Mouse (Mus musculus) hindbrain, embryonic 15.5 days (tissue): ENCODE results near the gene Polr3a. TPM values are rescaled to one million over a fixed set of nuclear protein-coding genes. Genes with fewer than 3 reads are reported as not detected.

Experiments
- ATAC-seq: fragments of 200-750 bp; cut with Nextera tagmentation; 2 replicates; pipeline ENCODE4 v1.8.0; 2017; ENCODE audit warnings: low read depth, moderate number of reproducible peaks, moderate TSS enrichment; ENCODE audit not compliant: low FRiP score
- H3K27ac ChIP-seq: fragments of 300-500 bp; sonication (generic); replicated peaks from 2 replicates; pipeline ENCODE4 v1.5.1; 2015; ENCODE audit warnings: mild to moderate bottlenecking, inconsistent platforms
- H3K27me3 ChIP-seq: fragments of 300-500 bp; sonication (generic); 2 replicates; pipeline ENCODE4 v1.6.1; 2015; ENCODE audit warnings: control low read depth, inconsistent platforms
- H3K36me3 ChIP-seq: fragments of 300-500 bp; sonication (generic); 2 replicates; pipeline ENCODE4 v1.6.1; 2015; ENCODE audit warnings: control low read depth, inconsistent platforms
- H3K4me1 ChIP-seq: fragments of 300-500 bp; sonication (generic); replicated peaks from 2 replicates; pipeline ENCODE4 v1.6.1; 2015; ENCODE audit warnings: control low read depth, inconsistent platforms
- H3K4me2 ChIP-seq: fragments of 300-500 bp; sonication (generic); 2 replicates; pipeline ENCODE4 v1.6.1; 2015; ENCODE audit warnings: moderate library complexity, mild to moderate bottlenecking, inconsistent platforms
- H3K4me3 ChIP-seq: fragments of 300-500 bp; sonication (generic); 2 replicates; pipeline ENCODE4 v1.5.1; 2015; ENCODE audit warnings: mild to moderate bottlenecking, inconsistent platforms
- H3K9ac ChIP-seq: fragments of 300-500 bp; sonication (generic); 2 replicates; pipeline ENCODE4 v1.6.1; 2015; ENCODE audit warnings: inconsistent platforms
- H3K9me3 ChIP-seq: fragments of 300-500 bp; sonication (generic); 2 replicates; pipeline ENCODE4 v1.6.1; 2016; ENCODE audit warnings: control low read depth, inconsistent platforms
- WGBS: fragments of 180-500 bp; shearing (Covaris S2); methylation state at CpG from one replicate; pipeline ENCODE4 v1.1.7; 2015; 5-methylcytosine and 5-hydroxymethylcytosine counted together
- polyA plus RNA-seq: library from polyadenylated mRNA; unstranded; fragments of >200 nt; fragmentation: Nextera tagmentation; extraction: Ambion mirVana; gene quantifications from 2 replicates; pipeline ENCODE4 v1.2.1, GENCODE M21; 2015

The Polr3a gene
- polyA plus RNA-seq, 1 experiment from 2014 or later = 18.0 TPM

DNA sequence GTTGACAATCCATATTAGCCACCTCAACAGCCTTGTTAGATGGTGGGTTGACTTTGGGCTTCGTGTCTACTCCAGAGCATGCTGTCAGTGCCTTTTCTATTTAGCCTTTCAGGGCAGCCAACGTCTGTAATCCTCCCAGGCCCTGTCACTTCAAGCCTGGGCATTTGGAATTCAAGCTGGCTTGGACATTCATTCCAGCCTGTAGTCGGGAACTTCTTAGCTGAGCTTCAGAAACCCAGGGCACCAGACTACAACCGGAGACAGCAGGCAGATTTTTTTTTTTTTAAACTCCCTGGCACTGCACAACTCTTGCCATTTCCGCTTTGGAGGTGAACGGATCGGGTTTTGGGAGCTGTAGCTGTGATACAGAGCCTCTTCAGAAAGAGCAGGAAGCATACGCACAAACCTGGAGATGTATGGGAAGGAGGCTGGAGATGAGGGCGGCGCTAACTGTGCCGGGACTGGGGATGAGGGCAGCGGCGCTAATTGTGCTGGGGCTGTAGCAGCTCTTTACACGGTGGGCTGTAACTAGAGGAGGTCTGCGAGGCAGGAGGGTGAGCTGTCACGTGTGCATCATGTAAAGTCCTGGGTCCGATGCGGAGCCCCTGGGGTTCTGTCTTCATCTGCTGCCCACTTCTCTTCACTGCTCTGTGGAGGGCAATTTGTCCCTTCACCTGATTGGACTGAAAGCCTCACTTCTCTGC, 21.4 kb upstream of the Polr3a start:
- Histone ChIP-seq H3K4me1 (peaks cover 22% of the 10 kb centered on the region), H3K36me3 (no peaks in the 10 kb centered on the region), H3K4me2 (peak overlapping the region; percentile 45), H3K27ac (peak overlapping the region; percentile 59; the same call in 1 of the 2 replicates), H3K4me3 (peak overlapping the region; percentile 7; the same call in 1 of the 2 replicates), H3K9me3 (0 out of 2 replicates have a peak, but pooled peaks cover 4% of the 10 kb centered on the region), H3K9ac (0 out of 2 replicates have a peak overlapping the region, but pooled peaks have one; percentile 27), H3K27me3 (no peaks in the 10 kb centered on the region)
- WGBS = 10% methylated on average over 18 of the region's 18 CpGs
- peak; percentile 43; the same call in 1 of the 2 replicates for ATAC-seq

DNA sequence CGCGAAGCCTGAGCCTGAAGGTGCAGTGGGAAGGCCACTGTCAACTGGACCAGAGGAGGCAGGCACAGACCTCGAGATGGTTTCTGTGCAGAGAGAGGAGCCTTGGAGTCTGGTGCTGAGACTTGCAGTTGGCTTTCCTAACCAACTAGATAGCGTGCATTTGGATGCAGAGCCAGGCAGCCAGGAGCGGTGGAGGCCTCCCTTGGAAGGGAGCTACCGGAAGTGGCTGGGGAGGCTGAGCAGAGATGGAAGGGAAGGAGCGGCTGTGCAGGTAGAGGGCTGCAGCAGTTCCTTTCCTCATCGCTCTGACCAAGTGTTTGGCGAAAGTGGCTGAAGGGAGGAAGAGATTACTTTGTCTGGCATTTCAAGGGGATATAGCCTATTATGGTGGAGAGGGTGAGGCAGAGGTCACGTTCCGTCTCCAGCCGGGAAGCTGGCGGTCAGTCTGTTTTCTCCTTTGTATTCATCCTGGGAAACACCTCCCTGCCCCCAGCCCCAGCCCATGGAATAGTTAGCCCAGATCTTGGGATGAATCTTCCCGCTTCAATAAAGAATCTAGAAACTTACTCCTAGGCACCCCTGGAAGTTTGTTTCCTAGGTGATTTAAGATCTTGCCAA, 20.7 kb upstream of the Polr3a start:
- H3K9ac ChIP-seq = 0 out of 2 replicates have a peak overlapping the region, but pooled peaks have one; percentile 4
- WGBS = 23% methylated on average over 14 of the region's 14 CpGs
- no peak for ATAC-seq

DNA sequence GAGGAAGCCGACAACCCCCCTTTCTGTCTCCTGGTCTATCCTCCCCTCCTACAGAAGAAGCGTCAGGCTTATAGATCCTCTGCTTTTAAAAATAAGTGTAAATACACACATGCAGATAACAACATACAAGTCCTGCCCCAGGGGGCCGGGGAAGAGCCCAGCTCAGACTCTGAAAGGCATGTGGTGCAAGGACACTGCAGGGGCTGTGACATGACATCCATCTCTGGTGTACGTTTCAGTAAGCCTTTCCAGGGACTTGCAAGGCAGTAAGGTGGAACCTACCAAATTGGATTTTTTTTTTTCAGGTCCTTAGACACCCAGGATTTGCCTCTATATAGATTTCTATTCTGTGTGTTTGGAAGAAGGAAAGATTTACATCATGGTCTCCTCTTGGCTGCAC, 14.4 kb upstream of the Polr3a start:
- H3K9ac ChIP-seq = 0 out of 2 replicates have a peak overlapping the region, but pooled peaks have one; percentile 18
- H3K27me3 ChIP-seq = no peaks in the 10 kb centered on the region
- peaks cover 24% of the 10 kb centered on the region for H3K36me3 ChIP-seq
- H3K27ac ChIP-seq = peak overlapping the region; percentile 89
- peaks cover 13% of the 10 kb centered on the region for H3K4me1 ChIP-seq
- no peaks in the 10 kb centered on the region for H3K9me3 ChIP-seq
- H3K4me2 ChIP-seq = no peak overlapping the region
- WGBS = 30% methylated on average over 4 of the region's 4 CpGs
- ATAC-seq = no peak
- no peak overlapping the region for H3K4me3 ChIP-seq

More for the DNA sequence above, 20.7 kb upstream of the Polr3a start:
- H3K9me3 ChIP-seq = 0 out of 2 replicates have a peak, but pooled peaks cover 4% of the 10 kb centered on the region
- no peaks in the 10 kb centered on the region for H3K27me3 ChIP-seq
- peak overlapping the region; percentile 44 for H3K27ac ChIP-seq
- H3K36me3 ChIP-seq = no peaks in the 10 kb centered on the region
- no peak overlapping the region for H3K4me3 ChIP-seq
- no peak overlapping the region for H3K4me2 ChIP-seq
- peaks cover 22% of the 10 kb centered on the region for H3K4me1 ChIP-seq

DNA sequence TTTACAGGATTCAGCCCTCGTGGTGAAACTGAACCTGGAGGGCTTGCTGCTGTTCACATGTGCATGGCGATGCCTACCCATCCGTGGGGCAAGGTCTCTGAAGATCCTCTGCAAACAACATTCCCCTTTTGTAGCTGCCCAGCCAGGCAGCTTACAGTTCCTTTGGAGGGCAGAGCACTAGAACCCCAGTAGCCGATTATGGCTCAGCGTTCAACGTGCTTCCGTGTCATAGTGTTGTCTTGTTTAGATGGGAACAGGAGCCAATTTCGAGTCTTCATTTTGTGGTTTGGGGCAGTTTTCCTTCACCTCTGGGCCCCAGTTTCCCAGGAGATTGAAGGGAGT, 14.0 kb upstream of the Polr3a start:
- Histone ChIP-seq H3K9me3 (no peaks in the 10 kb centered on the region), H3K4me2 (peak overlapping the region; percentile 31; the same call in 1 of the 2 replicates), H3K4me3 (no peak overlapping the region), H3K4me1 (peaks cover 13% of the 10 kb centered on the region), H3K36me3 (peaks cover 28% of the 10 kb centered on the region), H3K27me3 (no peaks in the 10 kb centered on the region), H3K9ac (0 out of 2 replicates have a peak overlapping the region, but pooled peaks have one; percentile 18), H3K27ac (peak overlapping the region; percentile 89)
- no peak; the same call in 1 of the 2 replicates for ATAC-seq
- 5% methylated on average over 8 of the region's 8 CpGs for WGBS

- Histone ChIP-seq H3K4me3 (no peak overlapping the region), H3K9me3 (no peaks in the 10 kb centered on the region), H3K36me3 (peaks cover 32% of the 10 kb centered on the region), H3K27ac (peak overlapping the region; percentile 89), H3K4me1 (peaks cover 13% of the 10 kb centered on the region), H3K27me3 (no peaks in the 10 kb centered on the region), H3K9ac (0 out of 2 replicates have a peak overlapping the region, but pooled peaks have one; percentile 18), H3K4me2 (peak overlapping the region; percentile 31; the same call in 1 of the 2 replicates)
- 14% methylated on average over 18 of the region's 18 CpGs for WGBS
- ATAC-seq = peak; percentile 84
Observed at GRCm38 (mm10) chr14:24500091-24500844, 13.4 kb upstream of the Polr3a start.

DNA sequence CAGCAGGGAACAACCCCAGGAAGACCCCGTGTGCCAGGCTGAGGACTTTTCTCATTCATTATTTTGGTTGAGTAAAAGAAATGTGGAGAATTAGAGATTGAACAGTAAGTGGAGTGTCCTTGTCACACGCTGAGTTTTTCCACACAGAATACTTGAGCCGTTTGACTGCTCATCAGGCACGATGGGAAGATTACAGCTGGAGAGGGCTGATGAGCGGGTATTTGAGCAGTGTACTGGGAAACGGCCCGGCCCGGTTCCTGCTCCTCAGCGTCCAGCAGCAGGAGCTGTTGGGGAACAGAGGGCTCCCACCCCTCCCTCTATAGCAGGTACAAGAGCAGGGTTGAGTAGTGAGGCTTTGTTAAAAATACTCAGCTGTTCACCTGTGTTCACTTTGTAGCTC, 12.6 kb upstream of the Polr3a start:
- H3K9me3 ChIP-seq = no peaks in the 10 kb centered on the region
- WGBS = 36% methylated on average over 9 of the region's 9 CpGs
- H3K4me3 ChIP-seq = no peak overlapping the region
- ATAC-seq = no peak
- no peak overlapping the region for H3K4me2 ChIP-seq
- H3K9ac ChIP-seq = no peak overlapping the region
- H3K36me3 ChIP-seq = peaks cover 39% of the 10 kb centered on the region
- H3K27ac ChIP-seq = peak overlapping the region; percentile 89; the same call in 1 of the 2 replicates
- H3K4me1 ChIP-seq = peaks cover 19% of the 10 kb centered on the region
- H3K27me3 ChIP-seq = no peaks in the 10 kb centered on the region

DNA sequence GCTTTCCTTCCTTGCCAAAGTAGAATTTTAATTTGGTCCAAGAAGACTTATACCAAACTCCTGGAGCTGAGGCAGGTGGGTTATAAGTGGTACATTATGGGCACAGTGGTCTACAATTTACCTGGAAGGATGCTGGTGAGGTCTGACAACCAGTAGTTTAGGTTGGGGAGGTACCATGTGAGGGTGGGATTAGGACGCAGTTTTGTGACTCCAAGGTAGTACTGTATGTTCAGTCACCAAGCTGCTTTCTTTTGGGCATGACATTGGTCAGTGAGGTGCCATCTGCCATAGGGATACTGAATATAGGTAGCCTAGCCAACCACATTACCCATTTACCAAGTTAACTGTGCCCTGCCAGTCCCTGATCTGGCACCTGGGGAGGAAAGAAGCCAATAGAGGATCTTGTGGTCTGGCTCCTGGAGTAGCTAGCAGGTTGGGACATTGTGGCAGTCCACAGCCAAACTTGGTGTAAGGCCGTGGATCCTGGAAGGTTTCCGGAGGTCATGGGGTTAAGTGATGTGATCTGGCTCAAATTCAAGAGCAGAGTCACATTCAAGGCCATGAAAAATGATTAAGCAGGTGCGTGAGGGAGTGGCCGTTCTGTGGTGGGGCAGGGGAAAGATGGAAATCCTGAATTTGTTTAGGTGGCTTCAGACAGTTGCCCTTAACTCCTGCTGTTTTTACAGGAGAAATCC, 11.8 kb upstream of the Polr3a start:
- H3K36me3 ChIP-seq = peaks cover 46% of the 10 kb centered on the region
- H3K9ac ChIP-seq = no peak overlapping the region
- WGBS = 65% methylated on average over 5 of the region's 5 CpGs
- H3K4me3 ChIP-seq = no peak overlapping the region
- H3K9me3 ChIP-seq = no peaks in the 10 kb centered on the region
- H3K4me1 ChIP-seq = peaks cover 27% of the 10 kb centered on the region
- no peak overlapping the region for H3K4me2 ChIP-seq
- H3K27me3 ChIP-seq = no peaks in the 10 kb centered on the region
- ATAC-seq = no peak
- no peak overlapping the region for H3K27ac ChIP-seq

GRCm38 (mm10) chr14:24497443-24497842, 10.6 kb upstream of the Polr3a start:
- Histone ChIP-seq H3K4me3 (no peak overlapping the region), H3K27me3 (no peaks in the 10 kb centered on the region), H3K9me3 (no peaks in the 10 kb centered on the region), H3K4me1 (peaks cover 40% of the 10 kb centered on the region), H3K27ac (no peak overlapping the region), H3K9ac (no peak overlapping the region), H3K4me2 (no peak overlapping the region), H3K36me3 (peaks cover 56% of the 10 kb centered on the region)
- ATAC-seq = no peak
- WGBS = 94% methylated on average over 1 of the region's 1 CpGs

- ATAC-seq = no peak
Observed at GRCm38 (mm10) chr14:24496507-24496906, 9.6 kb upstream of the Polr3a start.

GRCm38 (mm10) chr14:24493256-24493655, 6.4 kb upstream of the Polr3a start:
- no peak overlapping the region for H3K4me3 ChIP-seq
- ATAC-seq = no peak
- H3K36me3 ChIP-seq = peaks cover 53% of the 10 kb centered on the region
- no peak overlapping the region for H3K4me2 ChIP-seq
- no peaks in the 10 kb centered on the region for H3K9me3 ChIP-seq
- H3K27me3 ChIP-seq = no peaks in the 10 kb centered on the region
- no peak overlapping the region for H3K27ac ChIP-seq
- 87% methylated on average over 9 of the region's 9 CpGs for WGBS
- H3K9ac ChIP-seq = no peak overlapping the region
- peaks cover 43% of the 10 kb centered on the region for H3K4me1 ChIP-seq

More at GRCm38 (mm10) chr14:24496507-24496906, 9.6 kb upstream of the Polr3a start:
- Histone ChIP-seq H3K9me3 (no peaks in the 10 kb centered on the region), H3K4me3 (no peak overlapping the region), H3K36me3 (peaks cover 58% of the 10 kb centered on the region), H3K27me3 (no peaks in the 10 kb centered on the region), H3K4me2 (no peak overlapping the region), H3K27ac (no peak overlapping the region), H3K4me1 (peaks cover 46% of the 10 kb centered on the region), H3K9ac (no peak overlapping the region)
- 94% methylated on average over 1 of the region's 1 CpGs for WGBS

- ATAC-seq = peak; percentile 9; the same call in 1 of the 2 replicates
- no peaks in the 10 kb centered on the region for H3K27me3 ChIP-seq
- 7% methylated on average over 11 of the region's 11 CpGs for WGBS
Observed at GRCm38 (mm10) chr14:24491266-24491981, 4.6 kb upstream of the Polr3a start.

More at GRCm38 (mm10) chr14:24491266-24491981, 4.6 kb upstream of the Polr3a start:
- Histone ChIP-seq H3K4me2 (peak overlapping the region; percentile 85), H3K36me3 (peaks cover 36% of the 10 kb centered on the region), H3K9me3 (no peaks in the 10 kb centered on the region), H3K4me3 (peak overlapping the region; percentile 64), H3K4me1 (peaks cover 43% of the 10 kb centered on the region), H3K9ac (peak overlapping the region; percentile 88), H3K27ac (peak overlapping the region; percentile 79)
